Mouse (Mus musculus): Measurements from ENCODE around the gene Nup210l. TPM values are rescaled to one million over a fixed set of nuclear protein-coding genes. Genes with fewer than 3 reads are reported as not detected.

The Nup210l gene
- polyA plus RNA-seq, 1 experiment = not detected

DNA sequence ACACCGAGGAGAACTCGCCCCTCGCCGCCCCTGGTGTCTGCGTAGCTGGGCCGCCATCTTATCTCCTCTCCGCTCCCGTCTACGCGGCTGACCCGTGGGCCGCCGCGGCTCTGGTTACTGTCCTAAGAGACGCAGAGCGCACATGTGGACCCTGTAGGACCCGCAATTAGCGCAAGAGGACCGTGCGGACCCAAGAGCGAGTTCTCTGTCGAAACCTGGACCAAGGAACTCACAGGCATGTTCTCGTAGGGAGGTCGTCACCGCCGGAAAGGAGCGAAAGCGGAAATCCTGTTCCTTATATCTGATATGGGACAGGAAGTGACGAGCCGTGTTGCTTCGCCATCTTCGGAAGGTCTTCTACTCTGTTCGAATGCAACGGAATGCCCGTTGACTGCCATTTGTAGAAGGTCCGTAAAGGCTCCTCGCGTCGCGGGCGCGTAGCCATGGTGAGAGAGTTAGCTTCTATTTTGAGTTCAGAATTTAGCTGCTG is 109.5 kb downstream of the Nup210l start, which contains the start of the genes Rps27 and Rab13:
Gene Rps27, minus strand, starts transcription at position 275 of the 490 bp plus-strand sequence.
Gene Rab13, plus strand, starts transcription at position 319 of the 490 bp plus-strand sequence.
- peak; percentile 87 for TF ChIP-seq GATA1 (IDR thresholded peaks at IDR 0.05; ENCODE audit: borderline replicate concordance, low read length)
- TF ChIP-seq FLI1 (IDR thresholded peaks at IDR 0.05; ENCODE audit: low read length) = peak; percentile 98

DNA sequence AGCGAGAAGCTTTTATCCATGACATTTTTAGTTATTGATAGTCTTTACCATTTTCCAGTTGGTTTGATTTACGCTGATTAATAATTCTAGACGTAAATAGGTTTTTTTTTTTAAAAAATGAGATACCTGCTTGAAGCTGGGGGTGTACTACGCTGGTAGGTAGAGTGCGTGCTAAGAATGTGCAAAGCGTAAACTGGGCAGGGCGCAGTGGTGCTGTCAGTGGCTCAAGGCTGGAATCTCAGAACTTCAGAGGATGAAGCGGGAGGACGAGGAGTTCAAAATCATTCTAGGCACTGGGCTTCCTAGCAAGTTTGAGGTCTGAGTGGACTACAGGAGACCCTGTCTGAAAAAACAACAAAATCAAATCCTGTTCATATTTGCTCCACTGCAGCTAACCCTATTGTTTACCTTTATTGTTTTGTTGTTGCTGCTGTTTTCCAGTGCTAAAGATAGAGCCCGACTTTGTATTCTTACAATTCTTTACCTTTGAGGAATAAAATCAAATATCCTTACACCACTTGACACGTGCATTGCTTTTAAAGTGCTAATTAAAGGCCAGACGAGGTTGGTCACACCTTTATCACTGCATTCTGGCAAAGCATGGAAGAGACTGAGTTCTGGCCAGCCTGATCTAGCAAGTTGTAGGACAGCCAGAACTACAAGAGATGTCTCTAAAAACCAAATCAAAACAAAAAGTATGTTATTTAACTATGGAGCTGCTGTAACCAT is 110.2 kb downstream of the Nup210l start:
- peaks cover 60% of the 10 kb centered on the region for H3K4me1 ChIP-seq
- H3K9me3 ChIP-seq = no peaks in the 10 kb centered on the region
- no peaks in the 10 kb centered on the region for H3K27me3 ChIP-seq (replicated peaks)
- H3K4me3 ChIP-seq (replicated peaks) = peak overlapping the region; percentile 97
- peaks cover 35% of the 10 kb centered on the region for H3K36me3 ChIP-seq (replicated peaks; ENCODE audit: low read length)
- TF ChIP-seq GATA1 (IDR thresholded peaks at IDR 0.05; ENCODE audit: borderline replicate concordance, low read length) = no peak
- TF ChIP-seq FLI1 (IDR thresholded peaks at IDR 0.05; ENCODE audit: low read length) = no peak

More for the DNA sequence above, 109.5 kb downstream of the Nup210l start, which contains the start of the genes Rps27 and Rab13:
- Histone ChIP-seq H3K36me3 (replicated peaks; ENCODE audit: low read length) (peaks cover 42% of the 10 kb centered on the region), H3K27me3 (replicated peaks) (no peaks in the 10 kb centered on the region), H3K9me3 (no peaks in the 10 kb centered on the region), H3K4me3 (replicated peaks) (peak within 1 kb of the TSS; percentile 97), H3K4me1 (peaks cover 60% of the 10 kb centered on the region)

DNA sequence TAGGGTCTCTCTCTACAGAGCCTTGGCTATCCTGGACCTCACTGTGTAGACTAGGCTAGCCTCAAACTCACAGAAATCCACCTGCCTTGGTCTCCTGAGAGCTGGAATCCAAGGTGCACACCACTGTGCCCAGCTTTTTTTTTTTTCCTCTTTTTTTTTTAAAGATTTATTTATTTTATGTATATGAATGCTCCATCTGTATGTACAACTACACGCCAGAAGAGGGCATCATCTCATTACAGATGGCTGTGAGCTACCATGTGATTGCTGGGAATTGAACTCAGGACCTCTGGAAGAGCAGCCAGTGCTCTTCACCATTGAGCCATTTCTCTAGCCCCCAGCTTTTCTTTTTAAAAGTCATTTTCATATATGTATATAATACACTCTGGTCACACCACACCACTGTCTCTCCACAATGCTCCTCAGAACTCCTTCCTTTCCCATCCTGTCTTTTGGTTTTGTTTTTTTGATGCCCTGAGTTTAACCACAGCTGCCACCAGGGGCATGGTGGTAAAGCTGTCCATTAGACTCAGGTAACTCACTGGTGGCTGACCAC is 112.0 kb downstream of the Nup210l start:
- Histone ChIP-seq H3K4me1 (peaks cover 64% of the 10 kb centered on the region), H3K36me3 (replicated peaks; ENCODE audit: low read length) (peaks cover 19% of the 10 kb centered on the region), H3K27me3 (replicated peaks) (no peaks in the 10 kb centered on the region), H3K4me3 (replicated peaks) (no peak overlapping the region), H3K9me3 (no peaks in the 10 kb centered on the region)
- TF ChIP-seq GATA1 (IDR thresholded peaks at IDR 0.05; ENCODE audit: borderline replicate concordance, low read length) (no peak), FLI1 (IDR thresholded peaks at IDR 0.05; ENCODE audit: low read length) (no peak)

DNA sequence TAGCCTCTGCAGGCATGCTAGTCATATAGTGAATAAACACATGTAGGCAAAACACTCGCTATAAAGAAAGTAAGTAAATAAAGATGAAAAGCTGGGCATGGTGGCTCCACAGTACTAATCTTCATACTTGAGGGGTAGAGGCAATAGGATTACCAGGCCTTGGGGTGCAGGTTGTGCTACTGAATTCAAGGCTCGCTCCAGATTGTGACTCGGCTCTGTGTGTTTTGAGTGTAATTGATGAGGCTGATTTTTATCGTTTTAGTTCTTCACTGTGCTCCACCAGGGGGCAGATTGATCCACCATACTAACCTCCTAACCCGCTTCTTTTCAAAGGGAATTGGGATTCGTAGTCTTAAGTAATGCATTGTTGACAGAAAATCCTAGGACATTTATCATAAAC is 116.2 kb downstream of the Nup210l start:
- peaks cover 65% of the 10 kb centered on the region for H3K4me1 ChIP-seq
- TF ChIP-seq FLI1 (IDR thresholded peaks at IDR 0.05; ENCODE audit: low read length) (no peak), GATA1 (IDR thresholded peaks at IDR 0.05; ENCODE audit: borderline replicate concordance, low read length) (no peak)
- H3K9me3 ChIP-seq = no peaks in the 10 kb centered on the region
- no peaks in the 10 kb centered on the region for H3K27me3 ChIP-seq (replicated peaks)
- peak overlapping the region; percentile 93 for H3K4me3 ChIP-seq (replicated peaks)
- peaks cover 24% of the 10 kb centered on the region for H3K36me3 ChIP-seq (replicated peaks; ENCODE audit: low read length)

DNA sequence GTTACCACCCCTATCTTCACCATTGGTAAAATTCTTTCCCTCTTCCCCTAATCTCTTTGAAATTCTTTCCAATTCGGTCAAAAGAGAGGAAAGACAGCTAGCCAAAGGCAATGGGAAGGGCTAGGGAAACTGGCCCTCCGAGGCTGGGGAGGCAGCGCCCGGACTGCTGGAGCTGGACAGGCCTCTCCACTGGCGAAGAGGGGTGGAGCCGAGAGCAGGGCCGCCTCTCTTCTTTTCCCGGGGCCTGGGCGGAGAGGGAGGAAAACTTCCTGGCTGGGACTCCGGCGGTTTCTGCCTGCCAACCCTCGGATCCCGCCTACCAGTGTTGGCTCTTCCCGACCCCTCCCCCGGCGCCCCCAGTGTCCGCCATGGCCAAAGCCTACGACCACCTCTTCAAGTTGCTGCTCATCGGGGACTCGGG is 116.6 kb downstream of the Nup210l start:
- H3K9me3 ChIP-seq = no peaks in the 10 kb centered on the region
- no peak for TF ChIP-seq FLI1 (IDR thresholded peaks at IDR 0.05; ENCODE audit: low read length)
- TF ChIP-seq GATA1 (IDR thresholded peaks at IDR 0.05; ENCODE audit: borderline replicate concordance, low read length) = no peak

DNA sequence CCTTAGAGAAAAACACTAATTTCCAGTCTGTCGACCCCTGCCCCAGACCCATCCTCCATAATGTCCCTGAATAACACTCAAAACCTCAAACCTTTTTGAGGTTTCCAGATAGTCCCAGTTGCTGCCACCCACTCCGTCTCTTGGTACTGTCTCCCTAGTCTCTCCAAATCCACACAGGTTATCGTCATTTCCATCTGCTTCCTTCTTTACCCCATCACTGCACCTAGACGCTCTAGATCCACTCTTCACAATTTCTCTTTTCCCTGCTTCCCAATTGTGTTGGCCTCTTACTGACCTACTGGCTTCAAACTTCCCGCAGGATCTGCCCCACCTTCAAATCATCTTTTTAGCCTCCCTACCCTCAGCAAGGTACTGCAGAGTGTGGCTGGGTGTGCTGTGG is 117.2 kb downstream of the Nup210l start:
- TF ChIP-seq FLI1 (IDR thresholded peaks at IDR 0.05; ENCODE audit: low read length) (no peak), GATA1 (IDR thresholded peaks at IDR 0.05; ENCODE audit: borderline replicate concordance, low read length) (no peak)
- Histone ChIP-seq H3K4me3 (replicated peaks) (peak overlapping the region; percentile 93), H3K36me3 (replicated peaks; ENCODE audit: low read length) (peaks cover 35% of the 10 kb centered on the region), H3K9me3 (no peaks in the 10 kb centered on the region), H3K27me3 (replicated peaks) (no peaks in the 10 kb centered on the region), H3K4me1 (peaks cover 60% of the 10 kb centered on the region)

More for the DNA sequence above, 116.6 kb downstream of the Nup210l start:
- peak overlapping the region; percentile 93 for H3K4me3 ChIP-seq (replicated peaks)
- H3K4me1 ChIP-seq = peaks cover 62% of the 10 kb centered on the region
- H3K36me3 ChIP-seq (replicated peaks; ENCODE audit: low read length) = peaks cover 29% of the 10 kb centered on the region
- H3K27me3 ChIP-seq (replicated peaks) = no peaks in the 10 kb centered on the region

DNA sequence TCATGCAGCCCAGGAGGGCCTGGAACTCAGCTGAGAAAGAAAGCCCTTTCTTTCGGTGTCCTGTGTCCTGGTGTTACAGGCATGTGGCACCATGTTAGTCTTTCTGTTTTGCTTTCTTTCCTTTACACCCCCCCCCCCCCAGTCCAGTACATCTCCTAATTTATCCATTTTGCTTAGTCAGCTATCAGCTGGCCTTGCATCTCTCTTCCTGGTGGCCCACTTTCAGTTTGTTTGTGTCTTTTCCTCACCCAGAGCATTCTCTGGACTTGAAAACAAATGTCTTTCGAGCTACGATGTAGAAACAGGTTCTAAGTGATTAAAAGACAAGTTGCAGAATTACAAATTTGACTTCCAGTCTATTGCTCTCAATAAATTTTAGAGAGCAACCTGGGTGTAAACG is 118.5 kb downstream of the Nup210l start:
- Histone ChIP-seq H3K9me3 (no peaks in the 10 kb centered on the region), H3K27me3 (replicated peaks) (no peaks in the 10 kb centered on the region), H3K36me3 (replicated peaks; ENCODE audit: low read length) (peaks cover 35% of the 10 kb centered on the region), H3K4me1 (peaks cover 50% of the 10 kb centered on the region), H3K4me3 (replicated peaks) (peak overlapping the region; percentile 67)
- TF ChIP-seq GATA1 (IDR thresholded peaks at IDR 0.05; ENCODE audit: borderline replicate concordance, low read length) (no peak), FLI1 (IDR thresholded peaks at IDR 0.05; ENCODE audit: low read length) (no peak)

DNA sequence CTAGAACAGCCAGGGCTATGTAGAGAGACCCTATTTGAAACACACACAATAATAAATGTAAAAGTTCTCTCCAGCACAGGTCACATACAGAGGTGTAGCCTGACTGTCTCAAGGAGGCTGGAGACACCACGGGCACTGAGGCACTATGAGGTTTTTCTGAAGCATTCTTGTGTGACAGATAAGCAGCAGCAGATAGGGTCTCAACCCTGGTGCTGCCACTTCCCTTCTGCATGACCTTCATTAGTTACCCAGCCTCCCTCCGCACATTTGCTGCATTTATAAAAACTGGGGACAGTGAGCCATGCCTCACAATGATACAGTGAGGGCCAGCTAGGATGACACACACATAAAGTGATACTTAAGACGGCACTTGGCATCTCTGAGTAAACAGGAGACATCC is 119.0 kb downstream of the Nup210l start:
- no peak for TF ChIP-seq GATA1 (IDR thresholded peaks at IDR 0.05; ENCODE audit: borderline replicate concordance, low read length)
- Histone ChIP-seq H3K4me1 (peaks cover 47% of the 10 kb centered on the region), H3K36me3 (replicated peaks; ENCODE audit: low read length) (peaks cover 35% of the 10 kb centered on the region), H3K27me3 (replicated peaks) (no peaks in the 10 kb centered on the region), H3K9me3 (no peaks in the 10 kb centered on the region), H3K4me3 (replicated peaks) (peak overlapping the region; percentile 72)

DNA sequence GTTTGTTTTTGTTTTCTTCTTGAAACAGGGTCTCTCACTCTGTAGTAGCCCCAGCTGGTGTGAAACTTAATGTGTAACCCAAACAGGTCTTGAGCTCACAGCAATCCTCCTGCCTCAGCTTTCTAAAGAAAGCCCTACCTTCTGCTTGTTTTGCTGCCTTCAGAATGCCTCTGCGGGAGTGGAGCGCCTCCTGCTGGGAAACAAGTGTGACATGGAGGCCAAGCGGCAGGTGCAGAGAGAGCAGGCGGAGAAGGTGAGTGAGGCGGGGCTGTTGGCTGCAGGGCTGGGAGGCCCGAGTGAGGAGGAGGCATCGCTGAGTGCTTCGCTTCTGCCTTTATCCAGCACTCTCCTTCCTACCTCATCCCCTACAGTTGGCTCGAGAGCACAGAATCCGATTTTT is 120.4 kb downstream of the Nup210l start:
- Histone ChIP-seq H3K4me1 (peaks cover 41% of the 10 kb centered on the region), H3K27me3 (replicated peaks) (no peaks in the 10 kb centered on the region), H3K9me3 (no peaks in the 10 kb centered on the region), H3K4me3 (replicated peaks) (no peak overlapping the region), H3K36me3 (replicated peaks; ENCODE audit: low read length) (peaks cover 35% of the 10 kb centered on the region)
- TF ChIP-seq GATA1 (IDR thresholded peaks at IDR 0.05; ENCODE audit: borderline replicate concordance, low read length) = no peak
- no peak for TF ChIP-seq FLI1 (IDR thresholded peaks at IDR 0.05; ENCODE audit: low read length)

DNA sequence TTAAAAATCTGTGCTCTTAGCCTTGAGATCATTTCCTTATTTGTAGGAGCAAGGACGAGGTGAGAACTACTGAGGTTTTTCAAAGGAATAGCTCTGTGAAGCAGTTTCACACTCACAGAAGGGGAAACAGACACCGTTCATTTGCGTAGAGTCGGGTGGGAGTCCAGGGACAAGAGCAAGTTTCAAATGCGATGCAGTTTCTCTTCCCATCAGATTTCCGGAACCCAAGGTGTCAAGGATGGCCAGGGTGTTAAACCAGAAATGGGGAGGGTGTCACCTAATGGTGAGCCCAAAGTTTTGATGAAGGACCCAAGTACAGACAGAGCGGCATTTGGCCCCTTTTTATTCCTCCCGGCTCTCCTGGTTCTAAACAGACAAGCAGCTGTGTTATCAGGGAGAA is 127.1 kb downstream of the Nup210l start:
- Histone ChIP-seq H3K4me3 (replicated peaks) (peak overlapping the region; percentile 96), H3K36me3 (replicated peaks; ENCODE audit: low read length) (peaks cover 26% of the 10 kb centered on the region), H3K27me3 (replicated peaks) (no peaks in the 10 kb centered on the region), H3K4me1 (peaks cover 16% of the 10 kb centered on the region; the same call in 1 of the 2 replicates), H3K9me3 (no peaks in the 10 kb centered on the region)
- TF ChIP-seq FLI1 (IDR thresholded peaks at IDR 0.05; ENCODE audit: low read length) (no peak), GATA1 (IDR thresholded peaks at IDR 0.05; ENCODE audit: borderline replicate concordance, low read length) (no peak)
